Mouse (Mus musculus) liver, embryonic 14.5 days (tissue): ENCODE measurements around the gene Marveld3. TPM values are rescaled to one million over a fixed set of nuclear protein-coding genes. Genes with fewer than 3 reads are reported as not detected.

Experiments
- ATAC-seq: fragments of 200-750 bp; cut with Nextera tagmentation; 2 replicates; pipeline ENCODE4 v1.8.0; 2017; ENCODE audit warnings: moderate number of reproducible peaks, mild to moderate bottlenecking, moderate library complexity; ENCODE audit not compliant: insufficient read depth
- DNase-seq, 3 experiments: peaks; one replicate each; pipeline ENCODE4 v3.0.0-alpha.2; 2012 to 2013; ENCODE audit warnings: low read depth in 3 of 3, low spot score in 3 of 3
- H3K27ac ChIP-seq: fragments of 300-500 bp; sonication (generic); 2 replicates; pipeline ENCODE4 v1.5.1; 2014; ENCODE audit warnings: moderate library complexity, mild to moderate bottlenecking, control low read depth, inconsistent platforms
- H3K27me3 ChIP-seq: fragments of 300-500 bp; sonication (generic); 2 replicates; pipeline ENCODE4 v1.6.1; 2014; ENCODE audit warnings: mild to moderate bottlenecking, low read length, moderate library complexity; ENCODE audit not compliant: control insufficient read depth, insufficient read depth
- H3K36me3 ChIP-seq: fragments of 300-500 bp; sonication (generic); replicated peaks from 2 replicates; pipeline ENCODE4 v1.6.1; 2014; ENCODE audit warnings: low read depth; ENCODE audit not compliant: control insufficient read depth, insufficient read depth
- H3K4me1 ChIP-seq, 2 experiments: fragments of 200-500 bp in 1 of 2; fragments of 300-500 bp in 1 of 2; sonication (generic) in 1 of 2; replicated peaks; 2 replicates each; pipeline ENCODE4 v1.6.1; 2012 to 2014; ENCODE audit warnings: antibody characterized with exemption in 1 of 2, inconsistent platforms in 1 of 2, low read length in 1 of 2; ENCODE audit not compliant: control insufficient read depth in 2 of 2, insufficient read depth in 2 of 2
- H3K4me2 ChIP-seq: fragments of 300-500 bp; sonication (generic); 2 replicates; pipeline ENCODE4 v1.6.1; 2014; ENCODE audit warnings: low read depth, mild to moderate bottlenecking, control low read depth, moderate library complexity
- H3K4me3 ChIP-seq, 2 experiments: fragments of 200-500 bp in 1 of 2; fragments of 300-500 bp in 1 of 2; sonication (generic) in 1 of 2; 2 replicates each; pipeline ENCODE4 v1.5.1; 2012 to 2014; ENCODE audit warnings: low read depth in 2 of 2, low read length in 2 of 2, mild to moderate bottlenecking in 2 of 2, control low read depth in 1 of 2, inconsistent platforms in 1 of 2, moderate library complexity in 1 of 2; ENCODE audit not compliant: insufficient read depth in 1 of 2
- H3K9ac ChIP-seq: fragments of 300-500 bp; sonication (generic); replicated peaks from 2 replicates; pipeline ENCODE4 v1.6.1; 2014; ENCODE audit warnings: mild to moderate bottlenecking, control low read depth, moderate library complexity
- H3K9me3 ChIP-seq: fragments of 300-500 bp; sonication (generic); 2 replicates; pipeline ENCODE4 v1.6.1; 2016; ENCODE audit warnings: low read length, mixed read lengths; ENCODE audit not compliant: control insufficient read depth
- CTCF ChIP-seq: IDR thresholded peaks from 2 replicates; pipeline ENCODE4 v1.5.1; 2016; ENCODE audit warnings: antibody characterized with exemption, low read depth, control low read depth
- EP300 ChIP-seq: IDR thresholded peaks from 2 replicates; pipeline ENCODE4 v1.6.1; 2016; ENCODE audit warnings: antibody characterized with exemption, low read depth
- WGBS: fragments of 180-500 bp; shearing (Covaris S2); extraction: QIAGEN DNeasy Blood & Tissue Kit; methylation state at CpG from one replicate; pipeline ENCODE4 v1.1.7; 2014; ENCODE audit not compliant: insufficient replicate concordance; 5-methylcytosine and 5-hydroxymethylcytosine counted together
- polyA plus RNA-seq, 2 experiments: library from polyadenylated mRNA; depleted of rRNA in 1 of 2; stranded (reverse) in 1 of 2; unstranded in 1 of 2; fragments of >200 nt; fragmentation: Nextera tagmentation in 1 of 2; extraction: Ambion mirVana in 1 of 2; gene quantifications; 2 replicates each; pipeline versions ENCODE4 v1.2.1 to v1.2.3; 2012 to 2014

Marveld3 gene
- polyA plus RNA-seq, 2 experiments: 0.02 to 0.09 TPM

DNA sequence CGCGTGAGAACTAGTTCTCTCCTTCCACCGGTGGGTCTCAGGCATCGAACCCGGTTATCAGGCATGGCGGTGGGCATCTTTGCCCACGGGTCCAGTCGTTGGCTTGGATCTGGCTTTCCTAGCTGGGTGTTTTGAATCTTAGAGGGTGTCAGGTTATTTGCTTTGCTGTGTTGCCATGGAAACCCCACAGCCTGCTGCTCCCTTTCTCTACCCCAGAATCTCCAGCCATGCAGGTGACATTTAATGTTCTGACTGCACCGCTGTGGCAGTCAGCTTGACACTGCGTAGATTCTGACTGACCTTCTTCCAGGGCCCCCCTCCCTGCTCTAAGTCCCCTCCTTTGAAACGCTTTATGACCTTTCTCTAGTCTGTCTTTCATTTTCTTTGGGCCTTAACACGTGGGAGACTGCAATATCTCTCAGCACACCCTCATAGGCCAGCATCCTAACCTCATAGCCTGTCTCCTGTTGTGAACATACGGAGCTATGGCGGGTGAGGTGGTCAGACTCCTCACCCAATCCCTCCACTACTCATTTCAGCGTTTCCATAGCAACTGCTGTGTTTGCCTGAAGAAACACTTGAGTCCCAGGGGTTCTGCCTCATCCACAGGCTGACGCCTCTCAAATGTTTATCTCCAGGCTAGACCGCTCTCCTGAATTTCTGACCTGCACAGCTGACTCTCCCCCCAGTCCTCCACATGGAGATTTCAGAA, 44.5 kb upstream of the Marveld3 start:
- TF ChIP-seq EP300 (no peak), CTCF (no peak)
- Histone ChIP-seq H3K4me3 (no peak overlapping the region), H3K36me3 (no peaks in the 10 kb centered on the region), H3K4me1 (no peaks in the 10 kb centered on the region), H3K4me2 (no peak overlapping the region), H3K27me3 (no peaks in the 10 kb centered on the region), H3K9ac (no peak overlapping the region), H3K27ac (no peak overlapping the region), H3K9me3 (no peaks in the 10 kb centered on the region)
- 57% methylated on average over 17 of the region's 17 CpGs for WGBS
- ATAC-seq (no peak), DNase-seq (no peak)

DNA sequence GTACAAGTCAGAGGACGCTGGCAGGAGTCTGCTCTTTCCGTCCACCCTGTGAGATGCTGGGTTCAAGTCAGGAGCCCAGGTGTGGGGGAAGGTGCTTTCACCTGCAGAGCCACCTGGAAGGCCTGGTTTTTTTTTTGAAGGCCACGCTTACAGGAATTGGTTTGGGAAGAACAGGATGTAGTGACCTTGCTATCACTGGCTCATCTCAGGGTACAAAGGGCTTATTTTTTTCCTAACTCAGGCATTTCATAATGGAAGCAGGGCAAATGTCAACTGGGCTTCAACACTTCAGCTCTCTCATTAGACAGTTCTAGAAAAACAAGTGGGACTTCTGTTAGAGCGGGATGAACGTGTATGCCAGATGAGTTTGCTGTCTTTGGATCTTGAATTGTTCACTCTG, 42.3 kb upstream of the Marveld3 start:
- H3K9me3 ChIP-seq: no peaks in the 10 kb centered on the region
- H3K4me2 ChIP-seq: no peak overlapping the region
- ATAC-seq (no peak), DNase-seq (no peak)
- H3K27me3 ChIP-seq: no peaks in the 10 kb centered on the region
- H3K4me1 ChIP-seq: no peaks in the 10 kb centered on the region
- H3K27ac ChIP-seq: no peak overlapping the region
- 52% methylated on average over 5 of the region's 5 CpGs for WGBS
- TF ChIP-seq CTCF (no peak), EP300 (no peak)
- H3K36me3 ChIP-seq: no peaks in the 10 kb centered on the region
- H3K9ac ChIP-seq: no peak overlapping the region
- H3K4me3 ChIP-seq: no peak overlapping the region

DNA sequence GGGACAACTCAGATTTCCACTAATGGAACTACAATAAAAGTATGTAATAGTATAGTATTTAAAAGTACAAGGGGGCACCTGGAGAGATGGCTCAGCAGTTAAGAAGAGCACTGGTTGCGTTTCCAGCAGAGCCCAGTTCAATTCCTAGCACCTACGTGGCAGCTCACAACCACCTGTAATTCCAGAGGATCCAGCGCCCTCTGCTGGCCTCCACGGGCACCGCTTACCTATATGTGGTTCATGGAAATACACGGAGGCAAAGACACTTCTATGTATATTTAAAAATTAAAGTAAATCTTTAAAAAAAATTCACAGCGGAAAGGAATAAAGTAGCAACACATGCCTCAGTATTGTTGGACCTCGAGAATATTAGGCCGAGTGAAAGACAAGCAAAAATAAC, 41.0 kb upstream of the Marveld3 start:
- H3K9me3 ChIP-seq: no peaks in the 10 kb centered on the region
- DNase-seq (peak in 2 of 3 experiments; percentile 12 to 22), ATAC-seq (no peak)
- no peaks in the 10 kb centered on the region for H3K27me3 ChIP-seq
- no peak overlapping the region for H3K4me2 ChIP-seq
- H3K27ac ChIP-seq: no peak overlapping the region
- WGBS: 17% methylated on average over 9 of the region's 9 CpGs
- H3K4me1 ChIP-seq: no peaks in the 10 kb centered on the region
- H3K4me3 ChIP-seq: no peak overlapping the region
- no peaks in the 10 kb centered on the region for H3K36me3 ChIP-seq
- TF ChIP-seq CTCF (peak; percentile 78), EP300 (no peak)
- no peak overlapping the region for H3K9ac ChIP-seq

DNA sequence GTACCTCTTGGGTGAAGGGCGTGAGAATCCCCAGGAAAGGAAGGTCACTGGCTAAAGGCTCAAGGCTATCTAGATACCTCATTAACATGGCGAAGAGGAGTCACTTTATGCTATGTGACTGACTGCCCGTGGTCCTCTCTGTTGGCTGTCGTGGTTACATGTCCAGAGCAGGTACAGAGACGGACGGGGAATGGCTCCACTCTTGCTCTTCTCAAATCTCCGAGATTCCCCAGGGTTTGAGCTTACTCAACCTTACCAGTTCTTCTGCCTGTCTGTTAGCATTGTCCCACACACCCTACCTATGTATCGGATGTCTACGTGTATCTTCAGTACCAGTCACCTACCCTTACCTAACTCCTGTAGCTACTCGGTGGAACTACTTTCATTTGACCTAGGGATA, 38.0 kb upstream of the Marveld3 start:
- Histone ChIP-seq H3K27ac (no peak overlapping the region), H3K4me3 (no peak overlapping the region), H3K4me1 (no peaks in the 10 kb centered on the region), H3K36me3 (no peaks in the 10 kb centered on the region), H3K4me2 (no peak overlapping the region), H3K9ac (no peak overlapping the region), H3K9me3 (no peaks in the 10 kb centered on the region), H3K27me3 (no peaks in the 10 kb centered on the region)
- TF ChIP-seq CTCF (no peak), EP300 (no peak)
- ATAC-seq (no peak), DNase-seq (no peak)
- WGBS: 53% methylated on average over 10 of the region's 10 CpGs

DNA sequence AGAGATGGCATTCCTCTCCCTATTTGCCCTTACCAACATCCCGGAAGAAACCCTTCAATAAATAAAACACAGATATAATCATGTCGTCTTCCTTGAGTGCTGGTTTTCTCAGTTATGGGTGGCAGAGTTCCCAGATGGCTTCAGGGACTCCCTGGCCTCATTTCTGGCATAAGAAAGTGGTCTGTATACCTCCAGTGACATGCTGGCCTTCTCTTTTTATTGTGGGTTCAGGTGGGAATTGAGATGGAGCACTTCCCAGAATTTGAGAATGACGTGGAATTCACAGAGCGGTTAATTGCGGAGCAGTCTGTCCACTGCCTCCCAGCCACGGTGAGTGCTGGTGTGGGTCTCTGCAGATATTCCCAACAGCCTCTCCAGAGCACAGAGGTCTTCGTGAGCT, 36.1 kb upstream of the Marveld3 start:
- H3K36me3 ChIP-seq: no peaks in the 10 kb centered on the region
- no peak for ATAC-seq
- no peaks in the 10 kb centered on the region for H3K27me3 ChIP-seq
- no peak overlapping the region for H3K4me3 ChIP-seq
- no peak overlapping the region for H3K9ac ChIP-seq
- H3K4me2 ChIP-seq: no peak overlapping the region
- H3K9me3 ChIP-seq: no peaks in the 10 kb centered on the region
- WGBS: 68% methylated on average over 7 of the region's 7 CpGs
- no peak for TF ChIP-seq CTCF
- TF ChIP-seq EP300: no peak
- H3K27ac ChIP-seq: no peak overlapping the region
- DNase-seq: no peak
- H3K4me1 ChIP-seq: no peaks in the 10 kb centered on the region
